Mouse (Mus musculus): ENCODE results near the gene Arid3a. TPM values are rescaled to one million over a fixed set of nuclear protein-coding genes. Genes with fewer than 3 reads are reported as not detected.

Arid3a gene
- total and polyA plus RNA-seq, 2 experiments from 2014 or later: 3.3 to 9.5 TPM

DNA sequence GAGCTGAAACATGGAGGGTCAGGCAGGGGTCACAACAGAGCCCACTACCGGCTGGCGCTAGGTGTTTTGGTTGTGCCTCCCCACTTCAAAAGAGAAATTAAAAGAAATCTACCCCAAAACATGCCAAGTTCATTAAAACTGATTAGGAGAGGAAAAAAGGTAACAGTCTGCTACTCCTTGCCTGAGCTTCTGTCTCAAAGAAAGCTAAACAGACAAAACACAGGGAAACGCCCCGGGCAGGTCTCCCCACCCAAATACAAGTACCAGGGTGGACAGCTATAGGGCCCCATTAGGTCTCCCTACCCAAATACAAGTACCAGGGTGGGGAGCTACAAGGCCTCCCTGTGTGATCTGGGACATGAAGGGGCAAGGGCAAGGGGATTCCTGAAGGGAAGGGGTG, 16.3 kb upstream of the Arid3a start, which contains the start of gene Gm26602:
Gene Gm26602, plus strand, starts transcription at position 301 of the 400 bp plus-strand sequence.
- Histone ChIP-seq H3K4me2 (ENCODE audit: low read depth, low read length, poor library complexity, severe bottlenecking) (no peak within 1 kb of the TSS), H3K27me3 (ENCODE audit: insufficient read depth, low read length) (no peaks in the 10 kb centered on the region), H3K4me1 (ENCODE audit: insufficient read depth, low read length) (peaks cover 6% of the 10 kb centered on the region; the same call in 1 of the 2 replicates), H3K27ac (ENCODE audit: low read depth, low read length) (peak within 1 kb of the TSS; percentile 87), H3K9me3 (ENCODE audit: low read length) (no peaks in the 10 kb centered on the region), H3K4me3 (ENCODE audit: low read depth, low read length) (no peak within 1 kb of the TSS), H3K9ac (replicated peaks; ENCODE audit: low read length, poor library complexity, severe bottlenecking) (no peak within 1 kb of the TSS), H3K36me3 (ENCODE audit: insufficient read depth, low read length) (peaks cover 26% of the 10 kb centered on the region)
- no peak for TF ChIP-seq CTCF (IDR thresholded peaks at IDR 0.05)
- DNase-seq (ENCODE audit: low spot score) (no peak), ATAC-seq (ENCODE audit: low FRiP score) (no peak)
- WGBS: 93% methylated on average over 4 of the region's 4 CpGs

DNA sequence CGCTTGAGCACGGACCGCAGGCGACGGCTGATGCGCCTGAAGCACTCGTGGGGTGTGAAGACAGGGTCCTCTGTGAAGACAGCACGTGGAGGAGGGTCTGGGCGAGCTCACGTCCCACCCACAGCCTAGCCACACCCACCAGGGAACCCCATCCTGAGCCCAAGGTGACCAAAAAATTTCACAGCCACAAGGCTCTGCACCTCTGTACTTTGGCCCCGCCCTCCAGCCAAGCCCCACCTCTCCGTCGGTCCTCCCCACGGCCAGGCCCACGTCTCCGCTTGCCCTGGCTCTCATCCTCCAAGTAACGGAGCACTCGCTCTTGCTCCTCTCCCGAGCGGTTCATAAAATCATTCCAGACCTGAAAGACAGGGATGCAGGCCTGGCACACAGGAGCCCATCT, 14.4 kb upstream of the Arid3a start:
- no peak for TF ChIP-seq CTCF (IDR thresholded peaks at IDR 0.05)
- no peak overlapping the region for H3K4me2 ChIP-seq (ENCODE audit: low read depth, low read length, poor library complexity, severe bottlenecking)
- no peak overlapping the region for H3K27ac ChIP-seq (ENCODE audit: low read depth, low read length)
- 74% methylated on average over 20 of the region's 20 CpGs for WGBS
- no peak overlapping the region for H3K4me3 ChIP-seq (ENCODE audit: low read depth, low read length)
- H3K9me3 ChIP-seq (ENCODE audit: low read length): no peaks in the 10 kb centered on the region
- peaks cover 10% of the 10 kb centered on the region; the same call in 1 of the 2 replicates for H3K4me1 ChIP-seq (ENCODE audit: insufficient read depth, low read length)
- H3K9ac ChIP-seq (replicated peaks; ENCODE audit: low read length, poor library complexity, severe bottlenecking): no peak overlapping the region
- ATAC-seq (ENCODE audit: low FRiP score) (no peak), DNase-seq (ENCODE audit: low spot score) (no peak)
- peaks cover 14% of the 10 kb centered on the region for H3K36me3 ChIP-seq (ENCODE audit: insufficient read depth, low read length)
- H3K27me3 ChIP-seq (ENCODE audit: insufficient read depth, low read length): no peaks in the 10 kb centered on the region

DNA sequence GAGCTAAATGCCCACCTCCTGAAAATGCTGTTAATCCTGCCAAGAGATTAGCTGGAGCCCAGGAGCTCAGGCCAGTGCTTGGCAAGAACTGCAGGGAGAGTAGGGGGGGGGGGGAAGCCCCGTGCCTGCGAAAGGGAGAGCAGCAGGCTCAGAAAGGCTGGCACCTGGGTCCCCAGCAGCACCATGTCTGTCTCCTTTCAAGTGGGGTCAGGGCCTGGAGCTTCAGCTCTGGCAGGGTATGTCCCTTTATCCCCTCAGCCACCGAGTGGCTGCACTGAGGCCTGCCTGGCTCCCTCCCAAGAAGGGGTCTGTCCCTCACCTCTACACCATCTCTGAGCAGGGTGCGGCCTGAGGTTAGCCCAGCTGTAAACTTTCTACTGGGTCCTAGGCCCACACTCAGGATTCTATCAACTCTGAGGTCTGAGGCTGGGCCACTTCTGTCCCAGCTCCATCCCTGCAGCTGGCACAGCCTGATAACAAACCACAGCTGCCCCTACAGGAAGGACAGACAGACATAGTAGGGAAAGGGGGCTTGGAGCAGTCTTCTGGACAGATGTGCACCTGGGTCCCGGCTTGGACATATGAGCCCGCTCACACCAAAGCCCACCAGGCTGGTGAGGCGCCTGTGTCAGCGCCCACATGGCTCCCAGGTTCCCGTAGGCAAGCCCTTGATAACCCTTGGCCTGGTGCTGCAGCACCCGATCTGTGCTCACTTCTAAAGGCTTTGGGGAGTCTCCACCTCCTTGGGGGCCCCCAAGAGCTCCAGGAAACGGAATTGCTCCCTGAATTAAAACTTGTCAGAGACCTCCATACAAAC, 12.5 kb upstream of the Arid3a start:
- Histone ChIP-seq H3K9me3 (ENCODE audit: low read length) (no peaks in the 10 kb centered on the region), H3K4me3 (ENCODE audit: low read depth, low read length) (no peak overlapping the region), H3K27me3 (ENCODE audit: insufficient read depth, low read length) (peaks cover 16% of the 10 kb centered on the region), H3K36me3 (ENCODE audit: insufficient read depth, low read length) (peaks cover 14% of the 10 kb centered on the region), H3K27ac (ENCODE audit: low read depth, low read length) (no peak overlapping the region), H3K9ac (replicated peaks; ENCODE audit: low read length, poor library complexity, severe bottlenecking) (no peak overlapping the region), H3K4me1 (ENCODE audit: insufficient read depth, low read length) (peaks cover 10% of the 10 kb centered on the region; the same call in 1 of the 2 replicates), H3K4me2 (ENCODE audit: low read depth, low read length, poor library complexity, severe bottlenecking) (no peak overlapping the region)
- TF ChIP-seq CTCF (IDR thresholded peaks at IDR 0.05): no peak
- DNase-seq (ENCODE audit: low spot score) (peak; percentile 46), ATAC-seq (ENCODE audit: low FRiP score) (no peak)
- 72% methylated on average over 9 of the region's 11 CpGs for whole genome bisulfite sequencing

DNA sequence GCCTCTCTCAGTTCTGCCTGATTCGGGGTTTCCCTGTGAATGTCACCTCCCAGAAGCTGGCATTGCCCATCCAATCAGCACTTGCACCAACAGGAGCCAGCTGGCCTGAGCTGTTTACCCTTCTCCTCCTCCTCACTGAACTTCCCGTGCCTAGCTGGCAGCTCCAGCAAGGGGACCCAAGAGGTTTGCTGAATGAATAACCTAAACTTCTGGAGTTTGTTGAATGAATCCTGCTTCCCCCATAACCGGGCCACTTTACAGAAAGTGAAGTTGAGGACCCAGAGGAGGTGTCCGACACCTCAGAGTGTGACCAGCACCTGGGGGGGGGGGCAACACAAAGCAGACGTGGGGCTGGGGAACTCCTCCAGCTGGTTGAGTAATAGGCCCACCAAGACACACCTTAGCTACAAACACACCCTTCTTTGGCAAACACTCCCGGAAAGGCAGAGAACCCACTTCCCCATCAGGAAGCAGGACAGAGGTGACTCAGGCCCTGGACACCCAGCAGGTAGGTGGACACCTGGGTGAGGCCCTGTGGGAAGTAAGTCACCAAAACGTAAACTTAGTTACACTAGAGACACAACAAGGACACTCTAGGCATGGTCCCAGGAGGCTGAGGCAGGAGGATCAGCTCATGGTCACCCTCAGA, 11.8 kb upstream of the Arid3a start:
- 69% methylated on average over 7 of the region's 7 CpGs for WGBS
- Histone ChIP-seq H3K4me1 (ENCODE audit: insufficient read depth, low read length) (peaks cover 10% of the 10 kb centered on the region; the same call in 1 of the 2 replicates), H3K27me3 (ENCODE audit: insufficient read depth, low read length) (peaks cover 23% of the 10 kb centered on the region), H3K27ac (ENCODE audit: low read depth, low read length) (no peak overlapping the region), H3K36me3 (ENCODE audit: insufficient read depth, low read length) (peaks cover 14% of the 10 kb centered on the region), H3K9ac (replicated peaks; ENCODE audit: low read length, poor library complexity, severe bottlenecking) (no peak overlapping the region), H3K9me3 (ENCODE audit: low read length) (no peaks in the 10 kb centered on the region), H3K4me3 (ENCODE audit: low read depth, low read length) (no peak overlapping the region), H3K4me2 (ENCODE audit: low read depth, low read length, poor library complexity, severe bottlenecking) (peak overlapping the region; percentile 95; the same call in 1 of the 2 replicates)
- no peak for DNase-seq (ENCODE audit: low spot score)
- TF ChIP-seq CTCF (IDR thresholded peaks at IDR 0.05): no peak
- no peak for ATAC-seq (ENCODE audit: low FRiP score)

DNA sequence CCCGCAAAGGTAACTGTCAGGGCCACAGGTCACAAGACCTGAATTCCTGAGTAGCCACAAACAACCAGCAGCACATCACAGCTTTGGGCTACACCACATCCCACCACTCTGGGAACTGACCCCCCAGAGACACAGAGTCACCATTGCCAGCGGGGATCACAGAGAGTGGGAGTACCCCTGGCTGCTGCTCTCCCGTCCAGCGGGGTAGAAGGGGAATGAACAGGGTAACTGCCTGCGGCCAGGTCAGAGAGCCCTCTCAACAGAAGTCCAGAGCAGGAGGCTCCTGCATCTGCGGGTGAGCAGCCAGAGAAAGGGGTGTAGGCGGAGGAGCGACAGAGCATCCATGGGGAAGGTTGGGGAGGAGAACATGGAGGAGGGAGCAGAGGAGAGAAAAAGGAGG, 10.8 kb upstream of the Arid3a start:
- TF ChIP-seq CTCF (IDR thresholded peaks at IDR 0.05): no peak
- Histone ChIP-seq H3K27me3 (ENCODE audit: insufficient read depth, low read length) (peaks cover 33% of the 10 kb centered on the region), H3K27ac (ENCODE audit: low read depth, low read length) (peak overlapping the region; percentile 70; the same call in 1 of the 2 replicates), H3K36me3 (ENCODE audit: insufficient read depth, low read length) (peaks cover 10% of the 10 kb centered on the region; the same call in 1 of the 2 replicates), H3K9ac (replicated peaks; ENCODE audit: low read length, poor library complexity, severe bottlenecking) (peak overlapping the region; percentile 86), H3K4me2 (ENCODE audit: low read depth, low read length, poor library complexity, severe bottlenecking) (peak overlapping the region; percentile 95), H3K4me3 (ENCODE audit: low read depth, low read length) (peak overlapping the region; percentile 59), H3K9me3 (ENCODE audit: low read length) (no peaks in the 10 kb centered on the region), H3K4me1 (ENCODE audit: insufficient read depth, low read length) (peaks cover 12% of the 10 kb centered on the region; the same call in 1 of the 2 replicates)
- 7% methylated on average over 8 of the region's 8 CpGs for WGBS
- no peak for DNase-seq (ENCODE audit: low spot score)
- ATAC-seq (ENCODE audit: low FRiP score): no peak
